Mouse (Mus musculus): Measurements from ENCODE around the gene Macc1.

DNA sequence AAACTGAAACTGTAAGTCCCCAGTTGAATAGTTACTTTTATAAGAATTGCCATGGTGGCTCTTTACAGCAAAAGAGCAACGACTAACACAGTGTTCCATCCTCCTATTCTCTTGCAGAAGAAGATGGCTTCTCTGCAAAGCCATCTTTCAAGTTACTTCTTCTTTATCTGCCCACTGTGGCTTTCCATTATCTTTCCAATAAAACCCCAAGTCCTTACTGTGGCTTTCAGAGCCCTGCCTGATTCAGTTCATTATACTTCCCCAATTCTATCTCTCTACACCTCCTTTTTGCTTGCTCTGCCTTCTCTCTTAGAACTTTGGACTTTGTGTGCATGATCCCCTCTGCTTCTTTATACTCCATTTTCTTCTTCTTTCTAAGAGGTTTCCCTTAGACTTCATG is 45.3 kb upstream of the Macc1 start:
- TF ChIP-seq CTCF (IDR thresholded peaks at IDR 0.05; ENCODE audit: borderline replicate concordance, insufficient read depth, low read length) (no peak), POLR2A (IDR thresholded peaks at IDR 0.05; ENCODE audit: low read depth, low read length) (no peak)
